Mouse (Mus musculus) C2C12 (cell line): ENCODE results near the gene Ccdc171.

Source experiments
- CEBPB ChIP-seq: IDR thresholded peaks from one replicate; pipeline ENCODE4 v1.6.1; 2011; ENCODE audit warnings: low read depth, mild to moderate bottlenecking, control low read depth, moderate library complexity
- CTCF ChIP-seq: IDR thresholded peaks from one replicate; pipeline ENCODE4 v1.5.1; 2011; ENCODE audit not compliant: control insufficient read depth, insufficient read depth, insufficient read length
- FOSL1 ChIP-seq: IDR thresholded peaks from one replicate; pipeline ENCODE4 v1.8.0; 2011; ENCODE audit warnings: mild to moderate bottlenecking, low read length; ENCODE audit not compliant: poor library complexity, insufficient read depth, severe bottlenecking
- MAX ChIP-seq: IDR thresholded peaks from one replicate; pipeline ENCODE4 v1.6.1; 2011; ENCODE audit warnings: mild to moderate bottlenecking, control low read depth
- MYOG ChIP-seq: IDR thresholded peaks from one replicate; pipeline ENCODE4 v1.6.1; 2011; ENCODE audit not compliant: control insufficient read depth, insufficient read length; ENCODE audit errors: extremely low read depth
- USF1 ChIP-seq: IDR thresholded peaks from one replicate; pipeline ENCODE4 v1.6.1; 2011; ENCODE audit warnings: low read depth, mild to moderate bottlenecking, control low read depth, moderate library complexity

DNA sequence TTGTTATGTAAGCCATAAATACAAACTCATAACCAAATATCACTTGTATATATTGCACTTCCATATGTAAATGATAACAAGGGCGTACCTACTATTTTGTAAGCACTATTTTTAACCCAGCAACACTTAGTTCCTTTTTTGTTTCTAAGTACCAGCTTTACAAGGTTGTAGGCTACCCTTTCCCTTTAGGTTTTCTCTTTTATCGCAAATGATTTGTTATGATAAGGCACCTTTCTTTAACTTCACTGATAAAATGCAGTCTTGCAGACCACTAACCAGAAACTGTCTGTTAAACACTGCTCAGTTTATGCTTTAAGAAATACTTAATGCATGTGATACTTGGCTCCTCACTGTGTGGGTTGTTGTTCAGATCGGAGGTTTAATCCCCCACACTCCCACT, 275.1 kb downstream of the Ccdc171 start:
- TF ChIP-seq CEBPB (no peak), CTCF (no peak), MAX (no peak), MYOG (no peak), USF1 (no peak), FOSL1 (no peak)
